Mouse (Mus musculus): ENCODE data around the gene Slc30a4.

DNA sequence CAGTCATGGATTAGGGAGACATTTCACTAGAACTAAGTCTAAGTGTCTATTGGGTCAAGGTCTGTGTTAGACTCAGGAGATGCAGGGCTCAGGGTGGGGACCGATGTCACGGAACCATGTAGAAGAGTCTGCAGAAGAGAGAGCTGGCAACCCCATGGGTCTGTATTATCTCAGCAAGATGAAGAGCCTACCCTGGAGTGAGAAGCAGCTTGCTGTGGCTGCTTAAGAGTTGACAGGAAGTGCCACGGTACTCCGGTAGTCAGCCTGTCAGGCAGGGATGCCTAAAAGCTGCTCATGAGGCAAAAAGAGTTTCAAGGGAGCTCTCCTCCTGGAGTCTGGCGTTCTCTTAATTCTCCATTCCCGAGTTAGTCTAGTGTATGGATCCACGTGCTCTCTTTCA is 42.6 kb downstream of the Slc30a4 start:
- TF ChIP-seq CTCF (IDR thresholded peaks at IDR 0.05; ENCODE audit: extremely low read depth, insufficient read length, insufficient replicate concordance, low read depth, low read length) = no peak
- TF ChIP-seq POLR2A (IDR thresholded peaks at IDR 0.05; ENCODE audit: low read depth, low read length) = no peak

All from small intestine, adult 2 months (tissue).